Mouse (Mus musculus) embryonic facial prominence, embryonic 14.5 days (tissue): ENCODE measurements around the gene Furin. TPM values are rescaled to one million over a fixed set of nuclear protein-coding genes. Genes with fewer than 3 reads are reported as not detected.

Experiments used
- ATAC-seq: fragments of 200-750 bp; cut with Nextera tagmentation; 2 replicates; pipeline ENCODE4 v1.8.0; 2017; ENCODE audit warnings: low read depth, moderate number of reproducible peaks, moderate TSS enrichment
- DNase-seq: peaks from one replicate; pipeline ENCODE4 v3.0.0-alpha.2; 2015; ENCODE audit warnings: low spot score
- H3K27ac ChIP-seq: fragments of 300-500 bp; sonication (generic); replicated peaks from 2 replicates; pipeline ENCODE4 v1.5.1; 2014; ENCODE audit warnings: low read depth, mild to moderate bottlenecking, low read length, moderate library complexity
- H3K27me3 ChIP-seq: fragments of 300-500 bp; sonication (generic); replicated peaks from 2 replicates; pipeline ENCODE4 v1.6.1; 2014; ENCODE audit warnings: low read length; ENCODE audit not compliant: control insufficient read depth, insufficient read depth
- H3K36me3 ChIP-seq: fragments of 300-500 bp; sonication (generic); 2 replicates; pipeline ENCODE4 v1.6.1; 2014; ENCODE audit warnings: low read length, mixed read lengths; ENCODE audit not compliant: control insufficient read depth, insufficient read depth
- H3K4me1 ChIP-seq: fragments of 300-500 bp; sonication (generic); 2 replicates; pipeline ENCODE4 v1.6.1; 2014; ENCODE audit warnings: antibody characterized with exemption, low read length; ENCODE audit not compliant: control insufficient read depth, insufficient read depth
- H3K4me2 ChIP-seq: fragments of 300-500 bp; sonication (generic); 2 replicates; pipeline ENCODE4 v1.6.1; 2014; ENCODE audit warnings: low read depth, mild to moderate bottlenecking, low read length, moderate library complexity, mixed read lengths
- H3K4me3 ChIP-seq: fragments of 300-500 bp; sonication (generic); 2 replicates; pipeline ENCODE4 v1.5.1; 2014; ENCODE audit warnings: low read depth, mild to moderate bottlenecking, low read length
- H3K9ac ChIP-seq: fragments of 300-500 bp; sonication (generic); 2 replicates; pipeline ENCODE4 v1.6.1; 2014; ENCODE audit warnings: low read depth, mild to moderate bottlenecking, low read length, moderate library complexity, mixed read lengths
- H3K9me3 ChIP-seq: fragments of 300-500 bp; sonication (generic); 2 replicates; pipeline ENCODE4 v1.6.1; 2016; ENCODE audit warnings: low read length; ENCODE audit not compliant: control insufficient read depth
- WGBS: fragments of 180-500 bp; shearing (Covaris S2); extraction: QIAGEN DNeasy Blood & Tissue Kit; methylation state at CpG from one replicate; pipeline ENCODE4 v1.1.7; 2014; 5-methylcytosine and 5-hydroxymethylcytosine counted together
- polyA plus RNA-seq: library from polyadenylated mRNA; unstranded; fragments of >200 nt; fragmentation: Nextera tagmentation; extraction: Ambion mirVana; gene quantifications from 2 replicates; pipeline ENCODE4 v1.2.1, GENCODE M21; 2014

Furin gene
- polyA plus RNA-seq, 1 experiment from 2014 or later: 17.2 TPM

GRCm38 (mm10) chr7:80421576-80421975 is 16.3 kb upstream of the Furin start:
- Histone ChIP-seq H3K27me3 (no peaks in the 10 kb centered on the region), H3K36me3 (no peaks in the 10 kb centered on the region), H3K27ac (no peak overlapping the region; the same call in 1 of the 2 replicates), H3K4me3 (no peak overlapping the region), H3K9me3 (no peaks in the 10 kb centered on the region), H3K9ac (no peak overlapping the region), H3K4me1 (0 out of 2 replicates have a peak, but pooled peaks cover 4% of the 10 kb centered on the region), H3K4me2 (no peak overlapping the region)
- DNase-seq: no peak
- 79% methylated on average over 6 of the region's 6 CpGs for WGBS
- no peak for ATAC-seq

- H3K4me2 ChIP-seq: no peak overlapping the region
- H3K4me1 ChIP-seq: 0 out of 2 replicates have a peak, but pooled peaks cover 4% of the 10 kb centered on the region
- no peak overlapping the region for H3K27ac ChIP-seq
- ATAC-seq (no peak), DNase-seq (no peak)
- no peaks in the 10 kb centered on the region for H3K9me3 ChIP-seq
- no peak overlapping the region for H3K9ac ChIP-seq
- no peak overlapping the region for H3K4me3 ChIP-seq
- H3K36me3 ChIP-seq: no peaks in the 10 kb centered on the region
- H3K27me3 ChIP-seq: no peaks in the 10 kb centered on the region
- WGBS: 87% methylated on average over 4 of the region's 4 CpGs
Observed at GRCm38 (mm10) chr7:80420586-80420985, 15.3 kb upstream of the Furin start.

- WGBS: 59% methylated on average over 3 of the region's 3 CpGs
- no peak overlapping the region for H3K4me2 ChIP-seq
- no peaks in the 10 kb centered on the region for H3K9me3 ChIP-seq
- no peaks in the 10 kb centered on the region for H3K27me3 ChIP-seq
- H3K4me1 ChIP-seq: 0 out of 2 replicates have a peak, but pooled peaks cover 4% of the 10 kb centered on the region
- H3K9ac ChIP-seq: no peak overlapping the region
- ATAC-seq: no peak
- no peak overlapping the region for H3K27ac ChIP-seq
- DNase-seq: no peak
- no peaks in the 10 kb centered on the region for H3K36me3 ChIP-seq
- H3K4me3 ChIP-seq: no peak overlapping the region
Observed at GRCm38 (mm10) chr7:80419278-80419677, 14.0 kb upstream of the Furin start.

GRCm38 (mm10) chr7:80418036-80418435 is 12.8 kb upstream of the Furin start:
- Histone ChIP-seq H3K36me3 (no peaks in the 10 kb centered on the region), H3K27me3 (no peaks in the 10 kb centered on the region), H3K4me1 (0 out of 2 replicates have a peak, but pooled peaks cover 1% of the 10 kb centered on the region), H3K27ac (no peak overlapping the region), H3K9ac (no peak overlapping the region), H3K4me2 (no peak overlapping the region), H3K4me3 (no peak overlapping the region), H3K9me3 (no peaks in the 10 kb centered on the region)
- ATAC-seq (no peak), DNase-seq (no peak)
- WGBS: 69% methylated on average over 3 of the region's 3 CpGs

GRCm38 (mm10) chr7:80417601-80418000 is 12.4 kb upstream of the Furin start:
- no peak overlapping the region for H3K27ac ChIP-seq
- no peaks in the 10 kb centered on the region for H3K9me3 ChIP-seq
- ATAC-seq (no peak), DNase-seq (no peak)
- H3K9ac ChIP-seq: no peak overlapping the region
- H3K4me1 ChIP-seq: no peaks in the 10 kb centered on the region
- no peaks in the 10 kb centered on the region for H3K27me3 ChIP-seq
- H3K4me3 ChIP-seq: no peak overlapping the region
- no peaks in the 10 kb centered on the region for H3K36me3 ChIP-seq
- no peak overlapping the region for H3K4me2 ChIP-seq

GRCm38 (mm10) chr7:80416969-80417368 is 11.7 kb upstream of the Furin start:
- ATAC-seq: no peak
- DNase-seq: no peak
- H3K36me3 ChIP-seq: no peaks in the 10 kb centered on the region
- no peaks in the 10 kb centered on the region for H3K4me1 ChIP-seq
- no peaks in the 10 kb centered on the region for H3K27me3 ChIP-seq
- H3K27ac ChIP-seq: no peak overlapping the region
- WGBS: 92% methylated on average over 7 of the region's 7 CpGs
- H3K9me3 ChIP-seq: no peaks in the 10 kb centered on the region
- H3K4me3 ChIP-seq: no peak overlapping the region
- H3K4me2 ChIP-seq: no peak overlapping the region
- no peak overlapping the region for H3K9ac ChIP-seq

- Histone ChIP-seq H3K9me3 (no peaks in the 10 kb centered on the region), H3K36me3 (no peaks in the 10 kb centered on the region), H3K27ac (no peak overlapping the region), H3K4me1 (no peaks in the 10 kb centered on the region), H3K9ac (no peak overlapping the region), H3K27me3 (no peaks in the 10 kb centered on the region), H3K4me2 (no peak overlapping the region), H3K4me3 (no peak overlapping the region)
- DNase-seq (no peak), ATAC-seq (no peak)
- WGBS: 79% methylated on average over 7 of the region's 7 CpGs
Observed at GRCm38 (mm10) chr7:80414303-80414855, 9.1 kb upstream of the Furin start.

GRCm38 (mm10) chr7:80413512-80414302 is 8.5 kb upstream of the Furin start:
- Histone ChIP-seq H3K9me3 (no peaks in the 10 kb centered on the region), H3K4me2 (no peak overlapping the region), H3K4me3 (no peak overlapping the region), H3K9ac (no peak overlapping the region), H3K4me1 (no peaks in the 10 kb centered on the region), H3K27me3 (no peaks in the 10 kb centered on the region), H3K27ac (no peak overlapping the region), H3K36me3 (no peaks in the 10 kb centered on the region)
- WGBS: 87% methylated on average over 3 of the region's 9 CpGs
- ATAC-seq (no peak), DNase-seq (no peak)

GRCm38 (mm10) chr7:80412781-80413180 is 7.5 kb upstream of the Furin start:
- no peak overlapping the region for H3K9ac ChIP-seq
- no peak overlapping the region for H3K27ac ChIP-seq
- H3K27me3 ChIP-seq: no peaks in the 10 kb centered on the region
- H3K9me3 ChIP-seq: no peaks in the 10 kb centered on the region
- H3K36me3 ChIP-seq: no peaks in the 10 kb centered on the region
- H3K4me3 ChIP-seq: no peak overlapping the region
- H3K4me2 ChIP-seq: no peak overlapping the region
- WGBS: 64% methylated on average over 5 of the region's 5 CpGs
- DNase-seq (no peak), ATAC-seq (no peak)
- H3K4me1 ChIP-seq: no peaks in the 10 kb centered on the region
